12 mouse cellular contexts compared by ENCODE assay signal in genomic region chr16:77422385-77423363, GRCm38 (mm10).
DNase-seq lines count a peak whose midpoint lies in the region; ATAC-seq lines count a peak whose summit lies in the region.
"Had no signal": no experiment of that assay in that cellular context is flagged by ENCODE, and none has a peak within 500 bp of the region (broad histone marks: within the 10 kb centered on the region; RNA-seq: fewer than 3 reads in every experiment).

No protein-coding gene starts in this region.

- WGBS in embryonic facial prominence, embryonic 11.5 days = 76% methylated on average over 12 of the region's 12 CpGs
- WGBS in hindbrain, embryonic 11.5 days = 43% methylated on average over 12 of the region's 12 CpGs
- 30% methylated on average over 12 of the region's 12 CpGs for WGBS in midbrain, embryonic 12.5 days

- no peak overlapping the region for H3K4me2 ChIP-seq in embryonic facial prominence, embryonic 11.5 days (ENCODE audit: low read depth, low read length)
- peak overlapping the region; percentile 49 for H3K4me2 ChIP-seq in hindbrain, embryonic 11.5 days (replicated peaks; ENCODE audit: low read depth, low read length)
- peak overlapping the region; percentile 62 for H3K4me2 ChIP-seq in midbrain, embryonic 12.5 days (replicated peaks)

- ATAC-seq in embryonic facial prominence, embryonic 11.5 days (replicated peaks; ENCODE audit: insufficient number of reproducible peaks, low FRiP score, low TSS enrichment, low read depth) = no peak
- no peak for ATAC-seq in hindbrain, embryonic 11.5 days (ENCODE audit: low FRiP score)
- no peak for ATAC-seq in midbrain, embryonic 12.5 days (ENCODE audit: low FRiP score, low read depth)
- ATAC-seq: intestine, embryonic 16.5 days had no signal

- H3K4me3 ChIP-seq in embryonic facial prominence, embryonic 11.5 days (ENCODE audit: low read depth, low read length) = no peak overlapping the region
- peak overlapping the region; percentile 53 for H3K4me3 ChIP-seq in hindbrain, embryonic 11.5 days (ENCODE audit: low read depth, low read length)
- H3K4me3 ChIP-seq in midbrain, embryonic 12.5 days = peak overlapping the region; percentile 50

- H3K9ac ChIP-seq in embryonic facial prominence, embryonic 11.5 days (replicated peaks; ENCODE audit: low read length) = 0 out of 2 replicates have a peak overlapping the region, but pooled peaks have one; percentile 4
- peak overlapping the region; percentile 70 for H3K9ac ChIP-seq in hindbrain, embryonic 11.5 days (ENCODE audit: low read depth, low read length)
- peak overlapping the region; percentile 80 for H3K9ac ChIP-seq in midbrain, embryonic 12.5 days (replicated peaks)

- no peaks in the 10 kb centered on the region for H3K4me1 ChIP-seq in embryonic facial prominence, embryonic 11.5 days (ENCODE audit: control insufficient read depth, insufficient read depth, low read length)
- no peaks in the 10 kb centered on the region for H3K4me1 ChIP-seq in hindbrain, embryonic 11.5 days (replicated peaks; ENCODE audit: control insufficient read depth, insufficient read depth, low read length)
- H3K4me1 ChIP-seq in midbrain, embryonic 12.5 days = peaks cover 20% of the 10 kb centered on the region

- no peaks in the 10 kb centered on the region for H3K36me3 ChIP-seq in embryonic facial prominence, embryonic 11.5 days (replicated peaks; ENCODE audit: control insufficient read depth, insufficient read depth, low read depth, low read length)
- no peaks in the 10 kb centered on the region for H3K36me3 ChIP-seq in hindbrain, embryonic 11.5 days (ENCODE audit: control insufficient read depth, insufficient read depth, low read length)
- no peaks in the 10 kb centered on the region for H3K36me3 ChIP-seq in midbrain, embryonic 12.5 days

- no peaks in the 10 kb centered on the region for H3K9me3 ChIP-seq in embryonic facial prominence, embryonic 11.5 days (replicated peaks; ENCODE audit: control insufficient read depth, low read length)
- H3K9me3 ChIP-seq in hindbrain, embryonic 11.5 days (ENCODE audit: control insufficient read depth, low read length) = no peaks in the 10 kb centered on the region
- no peaks in the 10 kb centered on the region for H3K9me3 ChIP-seq in midbrain, embryonic 12.5 days

- peak overlapping the region; percentile 70 for H3K27ac ChIP-seq in embryonic facial prominence, embryonic 11.5 days (replicated peaks; ENCODE audit: low read depth, low read length)
- peak overlapping the region; percentile 98 for H3K27ac ChIP-seq in hindbrain, embryonic 11.5 days (ENCODE audit: low read depth, low read length)
- peak overlapping the region; percentile 98 for H3K27ac ChIP-seq in midbrain, embryonic 12.5 days (replicated peaks)
- H3K27ac ChIP-seq: stomach, postnatal 0 days had no signal

- DNase-seq in frontal cortex, adult 2 months (ENCODE audit: extremely low spot score in 1 of 2, low spot score in 1 of 2) = peak; percentile 24 to 51
- DNase-seq in frontal cortex, postnatal 14 days (ENCODE audit: low spot score in 2 of 2) = no peak
- DNase-seq in embryonic facial prominence, embryonic 11.5 days (ENCODE audit: low spot score) = no peak
- DNase-seq in hindbrain, embryonic 11.5 days (ENCODE audit: low spot score) = no peak
- DNase-seq in spleen, adult 12 weeks (ENCODE audit: low spot score) = no peak
- DNase-seq in urinary bladder, postnatal 10 days (ENCODE audit: low spot score) = no peak
- DNase-seq in cerebellum, postnatal 25 days = no peak
- DNase-seq: adrenal gland, postnatal 10 days; heart, adult 11 months had no signal

- no peaks in the 10 kb centered on the region for H3K27me3 ChIP-seq in embryonic facial prominence, embryonic 11.5 days (ENCODE audit: control insufficient read depth, insufficient read depth, low read length)
- H3K27me3 ChIP-seq in hindbrain, embryonic 11.5 days (ENCODE audit: control insufficient read depth, insufficient read depth, low read length) = no peaks in the 10 kb centered on the region
- H3K27me3 ChIP-seq in midbrain, embryonic 12.5 days = no peaks in the 10 kb centered on the region

Comparison
In these comparisons a context has a peak if more than half of its experiments do, and no peak if none do; other contexts are left out.
1. DNase-seq: peak in frontal cortex, adult 2 months (2 of 2); none in frontal cortex, postnatal 14 days (0 of 2), embryonic facial prominence, embryonic 11.5 days (single experiment), hindbrain, embryonic 11.5 days (single experiment), spleen, adult 12 weeks (single experiment), urinary bladder, postnatal 10 days (single experiment) and cerebellum, postnatal 25 days (0 of 2).
2. H3K9ac ChIP-seq: peak in every context shown above with its lines; median percentile 80 in midbrain, embryonic 12.5 days; 70 in hindbrain, embryonic 11.5 days; 4 in embryonic facial prominence, embryonic 11.5 days.
3. Peak in every context shown above with its lines, with median percentiles within 50 percentile points of each other: H3K27ac ChIP-seq.